Mouse (Mus musculus) intestine, embryonic 14.5 days (tissue): ENCODE results near the gene Gab2. TPM values are rescaled to one million over a fixed set of nuclear protein-coding genes. Genes with fewer than 3 reads are reported as not detected.

Source experiments
- ATAC-seq: fragments of 200-750 bp; cut with Nextera tagmentation; replicated peaks from 2 replicates; pipeline ENCODE4 v1.8.0; 2017; ENCODE audit warnings: low read depth, moderate number of reproducible peaks, moderate TSS enrichment, moderate library complexity; ENCODE audit not compliant: low FRiP score, low TSS enrichment
- DNase-seq: peaks from one replicate; pipeline ENCODE4 v3.0.0-alpha.2; 2018; ENCODE audit warnings: low spot score
- H3K27ac ChIP-seq: fragments of 300-500 bp; sonication (generic); 2 replicates; pipeline ENCODE4 v1.5.1; 2014; ENCODE audit warnings: low read depth, mild to moderate bottlenecking, control low read depth
- H3K27me3 ChIP-seq: fragments of 300-500 bp; sonication (generic); replicated peaks from 2 replicates; pipeline ENCODE4 v1.6.1; 2014; ENCODE audit warnings: low read length, control low read depth; ENCODE audit not compliant: control insufficient read depth, insufficient read depth
- H3K36me3 ChIP-seq: fragments of 300-500 bp; sonication (generic); 2 replicates; pipeline ENCODE4 v1.6.1; 2014; ENCODE audit warnings: low read length, control low read depth; ENCODE audit not compliant: control insufficient read depth, insufficient read depth
- H3K4me1 ChIP-seq: fragments of 300-500 bp; sonication (generic); replicated peaks from 2 replicates; pipeline ENCODE4 v1.6.1; 2014; ENCODE audit warnings: low read length, control low read depth, mixed read lengths; ENCODE audit not compliant: control insufficient read depth, insufficient read depth
- H3K4me2 ChIP-seq: fragments of 300-500 bp; sonication (generic); 2 replicates; pipeline ENCODE4 v1.6.1; 2014; ENCODE audit warnings: low read length
- H3K4me3 ChIP-seq: fragments of 300-500 bp; sonication (generic); 2 replicates; pipeline ENCODE4 v1.5.1; 2014; ENCODE audit warnings: low read depth, low read length, control low read depth, mixed read lengths
- H3K9ac ChIP-seq: fragments of 300-500 bp; sonication (generic); 2 replicates; pipeline ENCODE4 v1.6.1; 2014; ENCODE audit warnings: mild to moderate bottlenecking, low read length
- H3K9me3 ChIP-seq: fragments of 300-500 bp; sonication (generic); 2 replicates; pipeline ENCODE4 v1.6.1; 2016; ENCODE audit warnings: low read length, control low read depth; ENCODE audit not compliant: control insufficient read depth
- WGBS: fragments of 180-500 bp; shearing (Covaris S2); extraction: QIAGEN DNeasy Blood & Tissue Kit; methylation state at CpG from one replicate; pipeline ENCODE4 v1.1.7; 2014; 5-methylcytosine and 5-hydroxymethylcytosine counted together
- polyA plus RNA-seq: library from polyadenylated mRNA; unstranded; fragments of >200 nt; fragmentation: Nextera tagmentation; extraction: Ambion mirVana; gene quantifications from 2 replicates; pipeline ENCODE4 v1.2.1, GENCODE M21; 2014

Gab2 gene
- 7.9 and 9.7 TPM in 2 replicates for polyA plus RNA-seq

DNA sequence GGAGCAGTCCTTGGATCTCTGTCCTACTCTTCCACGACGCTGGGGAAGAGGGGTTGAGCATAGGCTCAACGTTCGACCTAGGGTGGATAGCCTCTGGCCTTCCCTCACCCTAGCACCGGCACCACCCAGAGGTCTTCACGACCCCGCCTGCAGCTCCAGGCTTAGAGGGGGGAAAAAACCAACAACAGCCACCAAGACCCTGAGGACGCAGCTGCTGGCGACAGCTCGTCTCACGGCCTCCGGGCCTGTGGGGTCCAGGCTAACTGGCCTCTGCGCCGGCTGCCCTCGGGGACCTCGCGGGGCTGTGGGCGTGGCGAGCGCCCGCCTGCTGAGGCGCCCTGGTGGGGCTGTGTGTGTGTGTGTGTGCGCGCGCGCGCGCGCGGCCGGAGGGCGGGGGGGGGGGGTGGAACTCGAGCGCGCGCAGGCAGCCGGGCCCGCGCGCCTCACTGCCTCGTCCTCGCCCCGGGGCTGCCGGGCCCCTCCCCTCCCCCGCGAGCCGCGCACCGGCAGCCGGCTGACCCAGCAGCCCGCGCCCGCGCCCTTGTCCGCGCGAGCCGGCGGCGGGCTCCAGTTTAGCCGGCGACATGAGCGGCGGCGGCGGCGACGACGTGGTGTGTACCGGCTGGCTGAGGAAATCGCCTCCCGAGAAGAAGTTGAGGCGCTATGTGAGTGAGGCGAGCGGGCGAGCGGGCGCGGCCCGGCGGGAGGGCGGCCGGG, at the start of gene Gab2:
Gab2 (plus strand) TSS at position 345 of the 717 bp plus-strand sequence.
- no peaks in the 10 kb centered on the region for H3K36me3 ChIP-seq
- peak within 1 kb of the TSS; percentile 91 for H3K4me3 ChIP-seq
- peak within 1 kb of the TSS; percentile 94 for H3K9ac ChIP-seq
- no peaks in the 10 kb centered on the region for H3K27me3 ChIP-seq
- DNase-seq (peak; percentile 86), ATAC-seq (peak; percentile 86)
- H3K4me2 ChIP-seq = peak within 1 kb of the TSS; percentile 76
- WGBS = under 1% methylated on average over 60 of the region's 83 CpGs
- no peaks in the 10 kb centered on the region for H3K9me3 ChIP-seq
- H3K27ac ChIP-seq = peak within 1 kb of the TSS; percentile 95
- H3K4me1 ChIP-seq = peaks cover 18% of the 10 kb centered on the region

GRCm38 (mm10) chr7:97032412-97032811, 49.0 kb upstream of the Gab2 start:
- no peak for DNase-seq
- Histone ChIP-seq H3K36me3 (no peaks in the 10 kb centered on the region), H3K27ac (no peak overlapping the region), H3K4me2 (no peak overlapping the region), H3K4me1 (no peaks in the 10 kb centered on the region), H3K9ac (no peak overlapping the region), H3K4me3 (no peak overlapping the region), H3K27me3 (no peaks in the 10 kb centered on the region), H3K9me3 (no peaks in the 10 kb centered on the region)
- 58% methylated on average over 2 of the region's 2 CpGs for WGBS
- no peak for ATAC-seq

GRCm38 (mm10) chr7:97039641-97040040, 41.7 kb upstream of the Gab2 start:
- no peak overlapping the region for H3K4me2 ChIP-seq
- no peak overlapping the region for H3K9ac ChIP-seq
- no peak for DNase-seq
- H3K27me3 ChIP-seq = no peaks in the 10 kb centered on the region
- H3K4me3 ChIP-seq = no peak overlapping the region
- 76% methylated on average over 4 of the region's 4 CpGs for WGBS
- H3K36me3 ChIP-seq = 0 out of 2 replicates have a peak, but pooled peaks cover 7% of the 10 kb centered on the region
- no peak overlapping the region for H3K27ac ChIP-seq
- no peaks in the 10 kb centered on the region for H3K9me3 ChIP-seq
- no peaks in the 10 kb centered on the region for H3K4me1 ChIP-seq
- ATAC-seq = no peak

DNA sequence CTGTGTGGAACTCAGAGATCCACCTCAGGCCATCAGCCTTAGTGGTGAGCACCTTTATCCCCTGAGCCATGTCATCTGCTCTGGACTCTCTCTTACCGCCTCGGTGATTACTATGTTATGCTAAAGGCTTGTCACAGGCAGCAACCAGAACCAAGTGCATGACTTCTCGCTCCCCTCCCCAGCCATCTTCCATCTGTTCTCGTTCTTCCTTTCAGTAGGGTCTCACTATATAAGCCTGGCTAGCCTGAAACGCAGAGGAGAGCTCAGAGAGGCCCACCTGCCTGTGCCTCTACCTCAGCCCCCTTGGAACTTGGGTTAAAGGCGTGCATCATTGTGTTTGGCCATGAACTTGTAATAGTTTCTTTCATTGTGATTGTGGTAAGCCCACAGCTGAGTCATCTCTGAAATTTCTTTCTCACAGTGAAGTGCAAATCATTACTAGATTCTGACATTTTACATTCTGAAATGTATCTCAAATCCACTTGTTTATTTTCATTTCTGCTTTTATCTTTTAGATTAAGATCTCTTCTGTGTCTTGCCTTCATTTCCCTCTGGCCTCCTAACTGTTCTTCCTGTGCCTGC, 39.4 kb upstream of the Gab2 start:
- Histone ChIP-seq H3K4me3 (no peak overlapping the region), H3K9me3 (no peaks in the 10 kb centered on the region), H3K27me3 (no peaks in the 10 kb centered on the region), H3K36me3 (0 out of 2 replicates have a peak, but pooled peaks cover 7% of the 10 kb centered on the region), H3K4me2 (no peak overlapping the region), H3K27ac (no peak overlapping the region), H3K4me1 (no peaks in the 10 kb centered on the region), H3K9ac (no peak overlapping the region)
- DNase-seq (no peak), ATAC-seq (no peak)
- 85% methylated on average over 6 of the region's 6 CpGs for WGBS

GRCm38 (mm10) chr7:97042981-97043380, 38.4 kb upstream of the Gab2 start:
- DNase-seq (no peak), ATAC-seq (no peak)
- Histone ChIP-seq H3K4me1 (no peaks in the 10 kb centered on the region), H3K36me3 (0 out of 2 replicates have a peak, but pooled peaks cover 7% of the 10 kb centered on the region), H3K27me3 (no peaks in the 10 kb centered on the region), H3K9me3 (no peaks in the 10 kb centered on the region), H3K4me3 (no peak overlapping the region), H3K4me2 (no peak overlapping the region), H3K9ac (no peak overlapping the region), H3K27ac (no peak overlapping the region)
- 90% methylated on average over 1 of the region's 1 CpGs for WGBS

GRCm38 (mm10) chr7:97060966-97061365, 20.4 kb upstream of the Gab2 start:
- Histone ChIP-seq H3K4me3 (no peak overlapping the region), H3K9me3 (no peaks in the 10 kb centered on the region), H3K4me1 (no peaks in the 10 kb centered on the region), H3K9ac (no peak overlapping the region), H3K36me3 (0 out of 2 replicates have a peak, but pooled peaks cover 17% of the 10 kb centered on the region), H3K27ac (no peak overlapping the region), H3K27me3 (no peaks in the 10 kb centered on the region), H3K4me2 (no peak overlapping the region)
- WGBS = 93% methylated on average over 2 of the region's 2 CpGs
- DNase-seq = no peak
- no peak for ATAC-seq

DNA sequence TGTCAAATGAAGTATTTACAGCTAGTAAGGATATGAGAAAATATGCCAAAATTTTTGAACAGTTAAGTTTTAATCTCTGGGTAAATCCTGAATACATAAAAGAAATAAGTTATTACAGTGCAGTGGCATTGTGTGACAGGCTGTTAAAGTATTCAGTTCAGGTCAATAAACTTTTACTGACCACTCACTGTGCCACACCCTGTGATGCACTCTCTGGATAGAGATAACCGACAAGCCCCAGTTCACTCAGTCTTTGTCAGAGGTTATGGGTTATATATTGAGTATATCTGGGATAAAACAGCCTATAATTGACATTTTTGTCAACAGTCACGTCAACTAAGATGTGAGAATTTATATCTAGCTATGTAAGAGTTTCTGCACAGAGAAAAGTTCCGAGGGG, 9.9 kb upstream of the Gab2 start:
- H3K4me3 ChIP-seq = no peak overlapping the region
- no peaks in the 10 kb centered on the region for H3K4me1 ChIP-seq
- H3K27me3 ChIP-seq = no peaks in the 10 kb centered on the region
- H3K27ac ChIP-seq = no peak overlapping the region
- no peak for DNase-seq
- ATAC-seq = no peak
- H3K4me2 ChIP-seq = no peak overlapping the region
- no peaks in the 10 kb centered on the region for H3K9me3 ChIP-seq
- no peaks in the 10 kb centered on the region for H3K36me3 ChIP-seq
- WGBS = 62% methylated on average over 3 of the region's 3 CpGs
- no peak overlapping the region for H3K9ac ChIP-seq

DNA sequence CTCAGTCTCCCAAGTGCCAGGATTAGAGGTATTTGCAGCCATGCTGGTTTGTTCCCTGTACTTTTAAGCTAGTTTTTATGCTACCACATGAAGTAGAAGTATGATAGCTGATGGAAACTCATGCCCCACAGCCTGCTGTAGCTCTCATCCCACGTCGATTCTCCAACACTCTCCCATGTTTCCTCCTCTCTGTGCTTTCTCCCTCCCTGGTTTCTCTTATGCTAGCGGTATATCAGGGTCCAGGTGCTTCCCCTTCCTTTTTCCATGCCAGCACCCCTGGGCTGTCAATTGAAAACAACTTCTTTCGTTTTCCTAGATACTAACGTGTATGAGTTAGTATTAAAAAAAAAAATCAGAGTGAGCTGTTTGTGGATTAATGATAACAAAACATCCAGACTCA, 9.3 kb upstream of the Gab2 start:
- Histone ChIP-seq H3K4me1 (no peaks in the 10 kb centered on the region), H3K4me2 (no peak overlapping the region), H3K9me3 (no peaks in the 10 kb centered on the region), H3K4me3 (no peak overlapping the region), H3K36me3 (no peaks in the 10 kb centered on the region), H3K27me3 (no peaks in the 10 kb centered on the region), H3K27ac (no peak overlapping the region), H3K9ac (no peak overlapping the region)
- WGBS = 79% methylated on average over 5 of the region's 5 CpGs
- DNase-seq = no peak
- no peak for ATAC-seq

- ATAC-seq (no peak), DNase-seq (no peak)
- 58% methylated on average over 1 of the region's 1 CpGs for WGBS
- H3K9ac ChIP-seq = no peak overlapping the region
- peaks cover 4% of the 10 kb centered on the region; the same call in 1 of the 2 replicates for H3K4me1 ChIP-seq
- no peaks in the 10 kb centered on the region for H3K9me3 ChIP-seq
- no peak overlapping the region for H3K4me2 ChIP-seq
- no peaks in the 10 kb centered on the region for H3K27me3 ChIP-seq
- H3K27ac ChIP-seq = no peak overlapping the region
- H3K36me3 ChIP-seq = no peaks in the 10 kb centered on the region
- no peak overlapping the region for H3K4me3 ChIP-seq
Observed at GRCm38 (mm10) chr7:97074974-97075373, 6.4 kb upstream of the Gab2 start.
